Mouse (Mus musculus) embryonic fibroblast, embryonic 13.5 days (primary cell): ENCODE results near the gene Specc1.

ENCODE experiments used
- CTCF ChIP-seq: IDR thresholded peaks from 2 replicates; pipeline ENCODE4 v1.5.1; 2011; ENCODE audit warnings: mild to moderate bottlenecking, control low read depth, low read length, moderate library complexity, borderline replicate concordance; ENCODE audit not compliant: insufficient read depth
- POLR2A ChIP-seq: IDR thresholded peaks from 2 replicates; pipeline ENCODE4 v1.6.1; 2011; ENCODE audit warnings: low read depth, mild to moderate bottlenecking, control low read depth, low read length, moderate library complexity

GRCm38 (mm10) chr11:62184900-62185299 is 228.3 kb downstream of the Specc1 start:
- TF ChIP-seq CTCF (no peak), POLR2A (no peak)
